Mouse (Mus musculus) cortical plate, adult 2 months (tissue): ENCODE measurements around the gene Ttc16.

Experiments
- CTCF ChIP-seq: fragments of 200-500 bp; IDR thresholded peaks from 2 replicates; pipeline ENCODE4 v1.5.1; 2011; ENCODE audit warnings: mild to moderate bottlenecking, control low read depth, low read length; ENCODE audit not compliant: insufficient read depth; ENCODE audit errors: extremely low read depth
- POLR2A ChIP-seq: fragments of 200-500 bp; IDR thresholded peaks from 2 replicates; pipeline ENCODE4 v1.6.1; 2011; ENCODE audit warnings: mild to moderate bottlenecking, low read length, control low read depth; ENCODE audit not compliant: insufficient read depth; ENCODE audit errors: extremely low read depth

DNA sequence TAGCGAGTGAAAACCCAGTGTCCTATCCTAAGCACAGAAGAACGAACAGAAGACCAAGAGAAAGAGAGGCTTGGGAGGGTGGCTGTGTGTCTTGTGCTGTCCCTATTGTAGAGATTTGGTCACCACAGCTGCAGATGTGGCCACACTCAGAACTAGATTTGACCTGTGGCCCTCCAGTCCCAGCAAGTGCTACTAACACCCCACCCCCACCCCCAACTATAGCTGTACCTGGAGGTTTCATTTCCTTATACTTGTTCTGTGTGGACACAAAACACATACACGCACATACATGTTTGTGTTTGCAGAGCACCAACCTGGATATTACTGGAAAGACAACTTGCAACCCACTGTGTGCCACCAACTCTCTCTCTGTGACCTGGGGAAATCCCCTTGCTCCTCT lies 55.4 kb downstream of the Ttc16 start:
- TF ChIP-seq POLR2A (no peak), CTCF (no peak)
